In the genomic region with DNA sequence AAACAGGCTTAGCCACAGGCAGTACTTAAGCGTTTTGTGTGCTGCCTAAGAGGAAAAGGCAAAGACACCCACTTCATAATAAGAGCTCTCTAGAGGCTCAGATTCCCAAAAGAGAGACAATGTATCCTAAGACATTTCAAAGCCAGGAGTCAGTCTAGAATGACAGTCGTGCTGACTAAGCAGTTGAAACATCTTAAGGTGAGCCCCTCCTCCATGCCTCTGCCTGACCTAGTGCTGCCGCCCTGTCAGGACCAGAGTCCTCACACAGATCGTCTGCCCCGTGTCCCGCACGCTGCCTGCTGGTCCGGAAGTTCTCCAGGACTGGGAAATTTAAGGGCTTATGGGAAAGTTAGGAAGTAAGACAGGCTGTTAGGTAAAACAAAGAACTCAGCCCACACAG, we compare ENCODE assay signal across 11 mouse cellular contexts. TPM values are rescaled to one million over a fixed set of nuclear protein-coding genes. Genes with fewer than 3 reads are reported as not detected.
DNase-seq lines count a peak whose midpoint lies in the region; ATAC-seq and TF ChIP-seq lines count a peak whose summit lies in the region.
"Had no signal": no experiment of that assay in that cellular context is flagged by ENCODE, and none has a peak within 500 bp of the region (broad histone marks: within the 10 kb centered on the region; RNA-seq: fewer than 3 reads in every experiment).

No protein-coding gene starts in this region.

- H3K4me1 ChIP-seq in kidney, embryonic 15.5 days = peaks cover 45% of the 10 kb centered on the region
- H3K4me1 ChIP-seq in hindbrain, postnatal 0 days (ENCODE audit: insufficient read depth, low read length) = peaks cover 6% of the 10 kb centered on the region; the same call in 1 of the 2 replicates
- H3K4me1 ChIP-seq in neural tube, embryonic 13.5 days (replicated peaks) = peaks cover 28% of the 10 kb centered on the region

- H3K4me2 ChIP-seq in kidney, embryonic 15.5 days = peak overlapping the region; percentile 43
- 0 out of 2 replicates have a peak overlapping the region, but pooled peaks have one; percentile 3 for H3K4me2 ChIP-seq in hindbrain, postnatal 0 days (ENCODE audit: low read depth, low read length)
- H3K4me2 ChIP-seq in neural tube, embryonic 13.5 days = peak overlapping the region; percentile 16; the same call in 1 of the 2 replicates

- no peak for ATAC-seq in kidney, embryonic 15.5 days (replicated peaks; ENCODE audit: low FRiP score)
- ATAC-seq in hindbrain, postnatal 0 days = no peak
- no peak for ATAC-seq in neural tube, embryonic 13.5 days (ENCODE audit: low read depth)

- H3K9me3 ChIP-seq in kidney, embryonic 15.5 days (replicated peaks) = no peaks in the 10 kb centered on the region
- no peaks in the 10 kb centered on the region for H3K9me3 ChIP-seq in hindbrain, postnatal 0 days (ENCODE audit: low read length)
- H3K9me3 ChIP-seq in neural tube, embryonic 13.5 days = no peaks in the 10 kb centered on the region

- H3K36me3 ChIP-seq in kidney, embryonic 15.5 days = no peaks in the 10 kb centered on the region
- no peaks in the 10 kb centered on the region for H3K36me3 ChIP-seq in hindbrain, postnatal 0 days (ENCODE audit: insufficient read depth, low read length)
- no peaks in the 10 kb centered on the region for H3K36me3 ChIP-seq in neural tube, embryonic 13.5 days

- peak overlapping the region; percentile 52 for H3K27ac ChIP-seq in kidney, embryonic 15.5 days
- no peak overlapping the region for H3K27ac ChIP-seq in hindbrain, postnatal 0 days
- no peak overlapping the region for H3K27ac ChIP-seq in neural tube, embryonic 13.5 days (replicated peaks)

- H3K9ac ChIP-seq in kidney, embryonic 15.5 days = no peak overlapping the region
- H3K9ac ChIP-seq in hindbrain, postnatal 0 days (replicated peaks; ENCODE audit: low read length) = no peak overlapping the region
- peak overlapping the region; percentile 23; the same call in 1 of the 2 replicates for H3K9ac ChIP-seq in neural tube, embryonic 13.5 days

- no peak for TF ChIP-seq POLR2A in brain, embryonic 14.5 days (IDR thresholded peaks at IDR 0.05; ENCODE audit: borderline replicate concordance, extremely low read depth, insufficient read depth, insufficient read length, poor library complexity, severe bottlenecking)

- H3K27me3 ChIP-seq in kidney, embryonic 15.5 days = peaks cover 5% of the 10 kb centered on the region
- no peaks in the 10 kb centered on the region for H3K27me3 ChIP-seq in hindbrain, postnatal 0 days (ENCODE audit: insufficient read depth, low read length)
- peaks cover 9% of the 10 kb centered on the region; the same call in 1 of the 2 replicates for H3K27me3 ChIP-seq in neural tube, embryonic 13.5 days

- WGBS in kidney, embryonic 15.5 days = 2% methylated on average over 8 of the region's 8 CpGs
- WGBS in hindbrain, postnatal 0 days = 7% methylated on average over 8 of the region's 8 CpGs
- 4% methylated on average over 8 of the region's 8 CpGs for WGBS in neural tube, embryonic 13.5 days

- no peak for TF ChIP-seq CTCF in brain, embryonic 14.5 days (IDR thresholded peaks at IDR 0.05; ENCODE audit: borderline replicate concordance, extremely low read depth, insufficient read depth, insufficient read length)
- no peak for TF ChIP-seq CTCF in hindbrain, postnatal 0 days (IDR thresholded peaks at IDR 0.05; ENCODE audit: low read depth)

- H3K4me3 ChIP-seq in kidney, embryonic 15.5 days (replicated peaks) = 0 out of 2 replicates have a peak overlapping the region, but pooled peaks have one; percentile 1
- H3K4me3 ChIP-seq in hindbrain, postnatal 0 days (ENCODE audit: low read length) = no peak overlapping the region
- H3K4me3 ChIP-seq in neural tube, embryonic 13.5 days = no peak overlapping the region

- no peak for DNase-seq in kidney, adult 18-20 months
- peak; percentile 56 for DNase-seq in brain, embryonic 14.5 days (ENCODE audit: low read depth)
- DNase-seq in hindbrain, postnatal 0 days (ENCODE audit: low spot score) = no peak
- DNase-seq in layer of hippocampus, adult 9-10 months (ENCODE audit: low spot score) = no peak
- DNase-seq in cerebellum, postnatal 10 days = no peak
- no peak for DNase-seq in testis, postnatal 14 days (ENCODE audit: low spot score)
- DNase-seq: liver; right cerebral cortex, postnatal 4 days had no signal

RNA-seq across cellular contexts. Expression of gene Wscd2, which starts 22.4 kb away (rescaled TPM):
- polyA plus RNA-seq in kidney, embryonic 15.5 days (2015; fragmentation: Nextera tagmentation; extraction: Ambion mirVana) = 2.8 and 4.5 TPM in 2 replicates
- 9.2 and 13.5 TPM in 2 replicates for polyA plus RNA-seq in brain, embryonic 14.5 days (2012; rRNA removed)
- total RNA-seq in hindbrain, postnatal 0 days (2014; rRNA removed) = 25.1 and 33.8 TPM in 2 replicates
- 8.9 and 9.8 TPM in 2 replicates for polyA plus RNA-seq in hindbrain, postnatal 0 days (2015; fragmentation: Nextera tagmentation; extraction: Ambion mirVana)
- 16.3 and 16.5 TPM in 2 replicates for polyA plus RNA-seq in neural tube, embryonic 13.5 days (2015; fragmentation: Nextera tagmentation; extraction: Ambion mirVana)
- total RNA-seq: hematopoietic stem cell, adult 5-6 weeks had no signal
